Mouse (Mus musculus) limb, embryonic 13.5 days (tissue): Measurements from ENCODE around the gene Necab3. TPM values are rescaled to one million over a fixed set of nuclear protein-coding genes. Genes with fewer than 3 reads are reported as not detected.

Experiments
- ATAC-seq: fragments of 200-750 bp; cut with Nextera tagmentation; 2 replicates; pipeline ENCODE4 v1.8.0; 2017; ENCODE audit warnings: low read depth, moderate number of reproducible peaks, moderate TSS enrichment; ENCODE audit not compliant: low FRiP score
- H3K27ac ChIP-seq: fragments of 300-500 bp; sonication (generic); 2 replicates; pipeline ENCODE4 v1.5.1; 2015; ENCODE audit warnings: inconsistent platforms, mild to moderate bottlenecking, moderate library complexity
- H3K27me3 ChIP-seq: fragments of 300-500 bp; sonication (generic); 2 replicates; pipeline ENCODE4 v1.6.1; 2015; ENCODE audit warnings: mild to moderate bottlenecking, inconsistent platforms
- H3K36me3 ChIP-seq: fragments of 300-500 bp; sonication (generic); 2 replicates; pipeline ENCODE4 v1.6.1; 2015; ENCODE audit warnings: inconsistent platforms, mild to moderate bottlenecking, moderate library complexity
- H3K4me1 ChIP-seq: fragments of 300-500 bp; sonication (generic); 2 replicates; pipeline ENCODE4 v1.6.1; 2015; ENCODE audit warnings: inconsistent platforms
- H3K4me2 ChIP-seq: fragments of 300-500 bp; sonication (generic); replicated peaks from 2 replicates; pipeline ENCODE4 v1.6.1; 2015; ENCODE audit warnings: inconsistent platforms, mild to moderate bottlenecking, moderate library complexity
- H3K4me3 ChIP-seq: fragments of 300-500 bp; sonication (generic); 2 replicates; pipeline ENCODE4 v1.5.1; 2015; ENCODE audit warnings: moderate library complexity, mild to moderate bottlenecking, inconsistent platforms
- H3K9ac ChIP-seq: fragments of 300-500 bp; sonication (generic); 2 replicates; pipeline ENCODE4 v1.6.1; 2015; ENCODE audit warnings: mild to moderate bottlenecking, inconsistent platforms
- H3K9me3 ChIP-seq: fragments of 300-500 bp; sonication (generic); 2 replicates; pipeline ENCODE4 v1.6.1; 2016; ENCODE audit warnings: inconsistent platforms
- WGBS: fragments of 180-500 bp; shearing (Covaris S2); methylation state at CpG from one replicate; pipeline ENCODE4 v1.1.7; 2015; 5-methylcytosine and 5-hydroxymethylcytosine counted together
- polyA plus RNA-seq: library from polyadenylated mRNA; unstranded; fragments of >200 nt; fragmentation: Nextera tagmentation; extraction: Ambion mirVana; gene quantifications from 2 replicates; pipeline ENCODE4 v1.2.1, GENCODE M21; 2015

Necab3 gene
- polyA plus RNA-seq, 1 experiment from 2014 or later, result 3.9 TPM

DNA sequence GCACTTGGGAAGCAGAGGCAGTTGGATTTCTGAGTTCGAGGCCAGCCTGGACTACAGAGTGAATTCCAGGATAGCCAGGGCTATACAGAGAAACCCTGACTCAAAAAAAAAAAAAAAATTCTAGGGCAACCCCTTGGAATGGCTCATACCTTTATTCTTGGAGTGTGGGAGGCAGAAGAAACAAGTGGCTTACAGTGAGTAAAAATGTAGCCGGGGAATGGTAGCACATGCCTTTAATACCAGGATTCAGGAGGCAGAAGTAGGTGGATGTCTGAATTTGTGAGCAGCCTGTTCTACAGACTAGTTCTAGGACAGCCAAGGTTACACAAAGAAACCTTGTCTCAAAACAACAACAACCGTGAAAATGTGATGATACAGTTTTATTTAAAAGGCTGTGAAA is 57.9 kb downstream of the Necab3 start:
- Histone ChIP-seq H3K9me3 (no peaks in the 10 kb centered on the region), H3K36me3 (peaks cover 41% of the 10 kb centered on the region), H3K27ac (no peak overlapping the region), H3K4me1 (no peaks in the 10 kb centered on the region), H3K27me3 (no peaks in the 10 kb centered on the region), H3K4me3 (no peak overlapping the region), H3K9ac (no peak overlapping the region), H3K4me2 (no peak overlapping the region)
- 90% methylated on average over 3 of the region's 3 CpGs for WGBS
- no peak for ATAC-seq

DNA sequence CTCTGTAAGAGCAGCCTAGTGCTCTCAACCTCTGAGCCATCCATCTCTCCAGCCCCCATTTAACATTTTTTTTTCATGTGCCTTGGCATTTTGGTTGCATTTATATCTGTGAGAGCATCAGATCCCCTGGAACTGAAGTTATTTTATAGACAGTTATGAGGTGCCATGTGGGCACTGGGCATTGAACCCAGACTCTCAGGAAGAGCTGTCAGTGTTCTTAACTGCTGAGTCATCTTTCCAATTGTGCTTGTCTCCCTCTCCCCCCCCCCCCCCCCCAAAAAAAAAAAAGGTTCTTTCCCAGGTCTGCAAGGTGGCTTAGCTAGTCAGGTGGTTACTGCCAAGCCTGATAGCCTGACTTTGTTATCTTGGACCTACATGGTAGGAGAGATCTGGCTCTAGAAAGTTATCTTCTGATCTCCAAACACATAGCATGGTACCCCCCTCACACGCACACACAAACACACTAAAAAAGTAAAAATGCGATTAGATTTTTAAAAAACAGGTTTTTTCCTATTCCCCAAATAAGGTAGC is 58.9 kb downstream of the Necab3 start:
- H3K4me2 ChIP-seq, result no peak overlapping the region
- no peak for ATAC-seq
- no peak overlapping the region for H3K27ac ChIP-seq
- no peaks in the 10 kb centered on the region for H3K4me1 ChIP-seq
- H3K27me3 ChIP-seq, result no peaks in the 10 kb centered on the region
- 95% methylated on average over 2 of the region's 2 CpGs for WGBS
- H3K9ac ChIP-seq, result no peak overlapping the region
- peaks cover 34% of the 10 kb centered on the region for H3K36me3 ChIP-seq
- no peaks in the 10 kb centered on the region for H3K9me3 ChIP-seq
- no peak overlapping the region for H3K4me3 ChIP-seq

GRCm38 (mm10) chr2:154498571-154498970 is 60.1 kb downstream of the Necab3 start:
- WGBS, result 68% methylated on average over 5 of the region's 5 CpGs
- H3K9me3 ChIP-seq, result no peaks in the 10 kb centered on the region

DNA sequence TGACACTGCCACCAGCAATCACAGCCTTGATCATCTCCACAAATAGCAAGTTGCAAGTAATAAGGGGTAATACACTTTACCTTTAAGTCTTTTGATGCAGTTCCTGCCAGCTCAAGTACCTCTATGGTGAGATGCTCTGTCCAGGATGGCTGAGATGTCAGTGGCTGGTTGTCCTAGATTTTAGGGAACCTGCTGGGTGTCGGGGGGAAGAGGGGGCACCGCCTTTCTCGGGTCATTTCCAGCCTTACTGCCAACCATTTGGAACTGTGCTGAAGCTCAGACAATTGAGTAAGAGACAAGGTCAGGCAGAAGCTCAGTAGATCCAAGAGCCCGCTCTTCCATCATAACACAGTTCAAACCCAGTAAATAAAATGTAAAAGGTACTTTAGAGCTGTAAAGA is 63.7 kb downstream of the Necab3 start:
- 87% methylated on average over 4 of the region's 4 CpGs for WGBS
- no peaks in the 10 kb centered on the region for H3K9me3 ChIP-seq
- no peak overlapping the region for H3K4me3 ChIP-seq
- no peak overlapping the region for H3K27ac ChIP-seq
- H3K4me2 ChIP-seq, result no peak overlapping the region
- H3K9ac ChIP-seq, result no peak overlapping the region
- no peak for ATAC-seq
- no peaks in the 10 kb centered on the region for H3K27me3 ChIP-seq
- H3K4me1 ChIP-seq, result peaks cover 15% of the 10 kb centered on the region
- H3K36me3 ChIP-seq, result no peaks in the 10 kb centered on the region; the same call in 1 of the 2 replicates

More at GRCm38 (mm10) chr2:154498571-154498970, 60.1 kb downstream of the Necab3 start:
- no peak overlapping the region for H3K27ac ChIP-seq
- ATAC-seq, result no peak
- no peaks in the 10 kb centered on the region for H3K27me3 ChIP-seq
- H3K4me2 ChIP-seq, result no peak overlapping the region
- H3K4me1 ChIP-seq, result no peaks in the 10 kb centered on the region
- H3K4me3 ChIP-seq, result no peak overlapping the region
- peaks cover 24% of the 10 kb centered on the region for H3K36me3 ChIP-seq
- no peak overlapping the region for H3K9ac ChIP-seq

Other genes with a start within 250 kb of the Necab3 start
- 19.6 and 21.9 TPM in 2 replicates for gene Cdk5rap1, start 185.9 kb downstream of the Necab3 start, polyA plus RNA-seq
- gene Snta1, start 150.8 kb downstream of the Necab3 start, polyA plus RNA-seq, result 7.4 and 8.2 TPM in 2 replicates
- 48.3 and 52.2 TPM in 2 replicates for gene Cbfa2t2, start 122.4 kb downstream of the Necab3 start, polyA plus RNA-seq
- 0.88 and 1.1 TPM in 2 replicates for gene 1700003F12Rik, start 11.8 kb downstream of the Necab3 start, polyA plus RNA-seq
- 0.33 and 0.47 TPM in 2 replicates for gene Actl10, start 7.1 kb downstream of the Necab3 start, polyA plus RNA-seq
- gene E2f1, start 11.0 kb upstream of the Necab3 start, polyA plus RNA-seq, result 20.1 and 20.8 TPM in 2 replicates
- 18.8 and 21.6 TPM in 2 replicates for gene Pxmp4, start 44.8 kb upstream of the Necab3 start, polyA plus RNA-seq
- 1.1 and 1.3 TPM in 2 replicates for gene Zfp341, start 54.4 kb upstream of the Necab3 start, polyA plus RNA-seq
- gene 4930519P11Rik, start 54.5 kb upstream of the Necab3 start, polyA plus RNA-seq, result 0.43 TPM in 1 of 2 replicates, not detected in the other
- gene Chmp4b, start 92.8 kb upstream of the Necab3 start, polyA plus RNA-seq, result 26.4 and 28.0 TPM in 2 replicates
- gene Gm14214, start 211.1 kb upstream of the Necab3 start, polyA plus RNA-seq, result not detected in 2 replicates
- gene Raly, start 232.2 kb upstream of the Necab3 start, polyA plus RNA-seq, result 41.7 and 46.9 TPM in 2 replicates
- gene a, start 232.5 kb upstream of the Necab3 start, polyA plus RNA-seq, result 10.9 and 12.0 TPM in 2 replicates